In genomic region chr7:111998446-111999004, GRCm38 (mm10) we compare ENCODE assay signal across 28 mouse cellular contexts. TPM values are rescaled to one million over a fixed set of nuclear protein-coding genes. Genes with fewer than 3 reads are reported as not detected.
DNase-seq lines count a peak whose midpoint lies in the region; ATAC-seq and TF ChIP-seq lines count a peak whose summit lies in the region.
"Had no signal": no experiment of that assay in that cellular context is flagged by ENCODE, and none has a peak within 500 bp of the region (broad histone marks: within the 10 kb centered on the region; RNA-seq: fewer than 3 reads in every experiment).

No protein-coding gene starts in this region.

- H3K9me3 ChIP-seq in embryonic facial prominence, embryonic 14.5 days (ENCODE audit: control insufficient read depth, low read length): no peaks in the 10 kb centered on the region
- 0 out of 2 replicates have a peak, but pooled peaks cover 11% of the 10 kb centered on the region for H3K9me3 ChIP-seq in embryonic facial prominence, embryonic 10.5 days
- H3K9me3 ChIP-seq in heart, embryonic 13.5 days: peaks cover 14% of the 10 kb centered on the region
- H3K9me3 ChIP-seq in heart, embryonic 11.5 days (replicated peaks; ENCODE audit: control insufficient read depth, low read length): no peaks in the 10 kb centered on the region
- no peaks in the 10 kb centered on the region for H3K9me3 ChIP-seq in liver, embryonic 11.5 days (ENCODE audit: control insufficient read depth, low read length)
- H3K9me3 ChIP-seq: embryonic facial prominence, embryonic 12.5 days; forebrain, embryonic 13.5 days; limb, embryonic 15.5 days; liver, embryonic 15.5 days; lung, embryonic 15.5 days; megakaryocyte, embryonic 14.5 days had no signal

- 54% methylated on average over 6 of the region's 6 CpGs for WGBS in embryonic facial prominence, embryonic 14.5 days
- 68% methylated on average over 6 of the region's 6 CpGs for WGBS in embryonic facial prominence, embryonic 10.5 days
- WGBS in heart, embryonic 13.5 days: 44% methylated on average over 6 of the region's 6 CpGs
- WGBS in heart, embryonic 11.5 days (ENCODE audit: insufficient replicate concordance): 55% methylated on average over 6 of the region's 6 CpGs
- 72% methylated on average over 6 of the region's 6 CpGs for WGBS in liver, embryonic 11.5 days

- DNase-seq in embryonic facial prominence, embryonic 14.5 days (ENCODE audit: low spot score): peak; percentile 27
- no peak for DNase-seq in embryonic facial prominence, embryonic 10.5 days (ENCODE audit: low spot score)
- DNase-seq in left cerebral cortex, postnatal 4 days: peak; percentile 5
- DNase-seq in left cerebral cortex, adult 2 months (ENCODE audit: extremely low spot score in 1 of 2, low spot score in 2 of 2): no peak
- DNase-seq in skeletal muscle tissue, adult 2 months (ENCODE audit: low read depth, low spot score): peak; percentile 28
- no peak for DNase-seq in liver, embryonic 11.5 days (ENCODE audit: low spot score)
- DNase-seq: adrenal gland, adult 2 months; cerebellum, adult 18-20 months; cerebellum, postnatal 14 days; kidney, postnatal 4 days; lung, postnatal 36 days; midbrain, embryonic 14.5 days; retina, postnatal 1 day; right cerebral cortex, postnatal 25 days; thymus, postnatal 14 days had no signal

- no peaks in the 10 kb centered on the region for H3K4me1 ChIP-seq in embryonic facial prominence, embryonic 14.5 days (ENCODE audit: control insufficient read depth, insufficient read depth, low read length)
- H3K4me1 ChIP-seq in embryonic facial prominence, embryonic 10.5 days: peaks cover 4% of the 10 kb centered on the region; the same call in 1 of the 2 replicates
- peaks cover 26% of the 10 kb centered on the region for H3K4me1 ChIP-seq in heart, embryonic 13.5 days
- H3K4me1 ChIP-seq in heart, embryonic 11.5 days (ENCODE audit: control insufficient read depth, insufficient read depth, low read length): 0 out of 2 replicates have a peak, but pooled peaks cover 4% of the 10 kb centered on the region
- H3K4me1 ChIP-seq in liver, embryonic 11.5 days (replicated peaks; ENCODE audit: control insufficient read depth, insufficient read depth, low read length): no peaks in the 10 kb centered on the region
- H3K4me1 ChIP-seq: embryonic facial prominence, embryonic 12.5 days; forebrain, embryonic 13.5 days; hindbrain, embryonic 12.5 days; limb, embryonic 15.5 days; liver, embryonic 15.5 days; lung, embryonic 15.5 days had no signal

- intact Hi-C loops in left cerebral cortex, postnatal 4 days (cut with DNase I): no loop called here
- intact Hi-C loops in left cerebral cortex, adult 2 months (cut with DNase I): no loop called here

- ATAC-seq in embryonic facial prominence, embryonic 14.5 days (ENCODE audit: low read depth): no peak
- no peak for ATAC-seq in heart, embryonic 13.5 days (ENCODE audit: extremely low read depth, insufficient number of reproducible peaks, low FRiP score, low TSS enrichment)
- ATAC-seq in heart, embryonic 11.5 days (replicated peaks; ENCODE audit: insufficient number of reproducible peaks, low FRiP score, low TSS enrichment): no peak
- no peak for ATAC-seq in liver, embryonic 11.5 days (replicated peaks; ENCODE audit: low FRiP score)
- ATAC-seq: CD4-positive, CD25-positive, alpha-beta regulatory T cell, adult 4 months; forebrain, embryonic 13.5 days; intestine, postnatal 0 days had no signal

- no peaks in the 10 kb centered on the region for H3K36me3 ChIP-seq in embryonic facial prominence, embryonic 14.5 days (ENCODE audit: control insufficient read depth, insufficient read depth, low read length)
- H3K36me3 ChIP-seq in embryonic facial prominence, embryonic 10.5 days (replicated peaks): no peaks in the 10 kb centered on the region
- no peaks in the 10 kb centered on the region for H3K36me3 ChIP-seq in heart, embryonic 13.5 days
- no peaks in the 10 kb centered on the region for H3K36me3 ChIP-seq in heart, embryonic 11.5 days (ENCODE audit: control insufficient read depth, insufficient read depth, low read length)
- no peaks in the 10 kb centered on the region for H3K36me3 ChIP-seq in liver, embryonic 11.5 days (ENCODE audit: control insufficient read depth, insufficient read depth, low read length)
- H3K36me3 ChIP-seq: embryonic facial prominence, embryonic 12.5 days; hindbrain, embryonic 12.5 days; limb, embryonic 15.5 days; liver, embryonic 15.5 days; lung, embryonic 15.5 days; neural tube, embryonic 13.5 days had no signal

- no peak overlapping the region for H3K9ac ChIP-seq in embryonic facial prominence, embryonic 14.5 days (ENCODE audit: low read depth, low read length)
- H3K9ac ChIP-seq in heart, embryonic 13.5 days: no peak overlapping the region
- no peak overlapping the region for H3K9ac ChIP-seq in heart, embryonic 11.5 days (ENCODE audit: low read depth, low read length)
- no peak overlapping the region for H3K9ac ChIP-seq in liver, embryonic 11.5 days (ENCODE audit: low read depth, low read length)
- H3K9ac ChIP-seq: embryonic facial prominence, embryonic 12.5 days; forebrain, embryonic 13.5 days; hindbrain, embryonic 12.5 days; limb, embryonic 15.5 days; liver, embryonic 15.5 days; lung, embryonic 15.5 days; neural tube, embryonic 13.5 days had no signal

- TF ChIP-seq CTCF in left cerebral cortex, adult 2 months (IDR thresholded peaks at IDR 0.05): no peak

- H3K4me3 ChIP-seq in embryonic facial prominence, embryonic 14.5 days (ENCODE audit: low read depth, low read length): no peak overlapping the region
- no peak overlapping the region for H3K4me3 ChIP-seq in embryonic facial prominence, embryonic 10.5 days
- H3K4me3 ChIP-seq in heart, embryonic 13.5 days: no peak overlapping the region
- no peak overlapping the region for H3K4me3 ChIP-seq in heart, embryonic 11.5 days (ENCODE audit: low read depth, low read length)
- no peak overlapping the region for H3K4me3 ChIP-seq in left cerebral cortex, adult 2 months
- H3K4me3 ChIP-seq in liver, embryonic 11.5 days (ENCODE audit: low read depth, low read length): no peak overlapping the region
- H3K4me3 ChIP-seq: embryonic facial prominence, embryonic 12.5 days; erythroblast, embryonic 14.5 days; forebrain, embryonic 13.5 days; hindbrain, embryonic 12.5 days; limb, embryonic 15.5 days; liver, embryonic 15.5 days; lung, embryonic 15.5 days; megakaryocyte, embryonic 14.5 days; neural tube, embryonic 13.5 days had no signal

- no peak overlapping the region for H3K27ac ChIP-seq in embryonic facial prominence, embryonic 14.5 days (replicated peaks; ENCODE audit: low read depth, low read length)
- no peak overlapping the region for H3K27ac ChIP-seq in embryonic facial prominence, embryonic 10.5 days (replicated peaks)
- peak overlapping the region; percentile 5 for H3K27ac ChIP-seq in heart, embryonic 13.5 days (replicated peaks)
- H3K27ac ChIP-seq in heart, embryonic 11.5 days (ENCODE audit: low read depth, low read length): no peak overlapping the region
- no peak overlapping the region for H3K27ac ChIP-seq in left cerebral cortex, adult 2 months
- no peak overlapping the region for H3K27ac ChIP-seq in liver, embryonic 11.5 days (ENCODE audit: low read depth, low read length)
- H3K27ac ChIP-seq: embryonic facial prominence, embryonic 12.5 days; forebrain, embryonic 13.5 days; hindbrain, embryonic 12.5 days; limb, embryonic 15.5 days; liver, embryonic 15.5 days; lung, embryonic 15.5 days; neural tube, embryonic 13.5 days had no signal

- no peaks in the 10 kb centered on the region for H3K27me3 ChIP-seq in embryonic facial prominence, embryonic 14.5 days (replicated peaks; ENCODE audit: control insufficient read depth, insufficient read depth, low read length)
- H3K27me3 ChIP-seq in embryonic facial prominence, embryonic 10.5 days (replicated peaks; ENCODE audit: low read depth, poor library complexity, severe bottlenecking): no peaks in the 10 kb centered on the region
- H3K27me3 ChIP-seq in heart, embryonic 13.5 days (replicated peaks): no peaks in the 10 kb centered on the region
- no peaks in the 10 kb centered on the region for H3K27me3 ChIP-seq in heart, embryonic 11.5 days (ENCODE audit: control insufficient read depth, insufficient read depth, low read length)
- no peaks in the 10 kb centered on the region for H3K27me3 ChIP-seq in liver, embryonic 11.5 days (replicated peaks; ENCODE audit: control insufficient read depth, insufficient read depth, low read length)
- H3K27me3 ChIP-seq: embryonic facial prominence, embryonic 12.5 days; forebrain, embryonic 13.5 days; hindbrain, embryonic 12.5 days; limb, embryonic 15.5 days; liver, embryonic 15.5 days; lung, embryonic 15.5 days; neural tube, embryonic 13.5 days had no signal

- no peak overlapping the region for H3K4me2 ChIP-seq in embryonic facial prominence, embryonic 14.5 days (ENCODE audit: low read depth, low read length)
- H3K4me2 ChIP-seq in heart, embryonic 13.5 days: no peak overlapping the region
- no peak overlapping the region for H3K4me2 ChIP-seq in heart, embryonic 11.5 days
- H3K4me2 ChIP-seq in liver, embryonic 11.5 days: no peak overlapping the region
- H3K4me2 ChIP-seq: embryonic facial prominence, embryonic 12.5 days; forebrain, embryonic 13.5 days; hindbrain, embryonic 12.5 days; limb, embryonic 15.5 days; liver, embryonic 15.5 days; lung, embryonic 15.5 days; neural tube, embryonic 13.5 days had no signal

RNA-seq across cellular contexts. Expression of gene Usp47, which starts 24.8 kb away (rescaled TPM):
- polyA plus RNA-seq in embryonic facial prominence, embryonic 14.5 days (2014; fragmentation: Nextera tagmentation; extraction: Ambion mirVana): 86.7 and 88.4 TPM in 2 replicates
- polyA plus RNA-seq in embryonic facial prominence, embryonic 10.5 days (2016; fragmentation: Nextera tagmentation; extraction: Ambion mirVana): 88.0 and 90.9 TPM in 2 replicates
- 57.4 and 58.8 TPM in 2 replicates for polyA plus RNA-seq in heart, embryonic 13.5 days (2015; fragmentation: Nextera tagmentation; extraction: Ambion mirVana)
- 76.5 and 92.2 TPM in 2 replicates for polyA plus RNA-seq in heart, embryonic 11.5 days (2014; fragmentation: Nextera tagmentation; extraction: Ambion mirVana)
- 100 to 1,000 TPM in 1 of 2 experiments, 10 to 100 TPM in 1; 97.2 to 104 TPM for total RNA-seq in left cerebral cortex, postnatal 4 days (2021)
- 10 to 100 TPM; 64.1 to 73.5 TPM for total RNA-seq in left cerebral cortex, adult 2 months (2021)
- 55.3 and 62.7 TPM in 2 replicates for polyA plus RNA-seq in liver, embryonic 11.5 days (2014; fragmentation: Nextera tagmentation; extraction: Ambion mirVana)

Comparison
In these comparisons a context has a peak if more than half of its experiments do, and no peak if none do; other contexts are left out.
1. DNase-seq: peak in embryonic facial prominence, embryonic 14.5 days (single experiment), left cerebral cortex, postnatal 4 days (single experiment) and skeletal muscle tissue, adult 2 months (single experiment); none in embryonic facial prominence, embryonic 10.5 days (single experiment), left cerebral cortex, adult 2 months (0 of 2) and liver, embryonic 11.5 days (single experiment).